Mouse (Mus musculus): ENCODE measurements around the gene Xpo4.
"Not testable (repeated sequence)": the region's sequence is repeated elsewhere in the genome, so short reads cannot be mapped to it uniquely, and the experiment has no call there.

Gene Xpo4

GRCm38 (mm10) chr14:57664822-57665627 is at the start of gene Xpo4:
Gene Xpo4 (minus strand): TSS chr14:57665430.
- DNase-seq (ENCODE audit: low spot score in 2 of 2): peak; percentile 84 to 86

GRCm38 (mm10) chr14:57712884-57713283 is 47.7 kb upstream of the Xpo4 start:
- no peak for DNase-seq (ENCODE audit: low spot score in 2 of 2)

- no peak for DNase-seq (ENCODE audit: low spot score in 2 of 2)
Measured at GRCm38 (mm10) chr14:57711059-57711458, 45.8 kb upstream of the Xpo4 start.

- no peak for DNase-seq (ENCODE audit: low spot score in 2 of 2)
Measured at GRCm38 (mm10) chr14:57709171-57709570, 43.9 kb upstream of the Xpo4 start.

- DNase-seq (ENCODE audit: low spot score in 2 of 2): no peak
Measured at GRCm38 (mm10) chr14:57708580-57708979, 43.4 kb upstream of the Xpo4 start.

GRCm38 (mm10) chr14:57707100-57707893 is 42.1 kb upstream of the Xpo4 start:
- no peak for DNase-seq (ENCODE audit: low spot score in 2 of 2)

GRCm38 (mm10) chr14:57706760-57707099 is 41.5 kb upstream of the Xpo4 start:
- peak; percentile 48 to 63 for DNase-seq (ENCODE audit: low spot score in 2 of 2)

GRCm38 (mm10) chr14:57705759-57706158 is 40.5 kb upstream of the Xpo4 start:
- no peak for DNase-seq (ENCODE audit: low spot score in 2 of 2)

- DNase-seq (ENCODE audit: low spot score in 2 of 2): no peak
Measured at GRCm38 (mm10) chr14:57705075-57705474, 39.8 kb upstream of the Xpo4 start.

- DNase-seq (ENCODE audit: low spot score in 2 of 2): no peak
Measured at GRCm38 (mm10) chr14:57701915-57702477, 36.8 kb upstream of the Xpo4 start.

- no peak for DNase-seq (ENCODE audit: low spot score in 2 of 2)
Measured at GRCm38 (mm10) chr14:57699461-57699970, 34.3 kb upstream of the Xpo4 start.

- DNase-seq (ENCODE audit: low spot score in 2 of 2): no peak
Measured at GRCm38 (mm10) chr14:57699016-57699415, 33.8 kb upstream of the Xpo4 start.

- no peak for DNase-seq (ENCODE audit: low spot score in 2 of 2)
Measured at GRCm38 (mm10) chr14:57696066-57696465, 30.8 kb upstream of the Xpo4 start.

GRCm38 (mm10) chr14:57695550-57695949 is 30.3 kb upstream of the Xpo4 start:
- no peak for DNase-seq (ENCODE audit: low spot score in 2 of 2)

- DNase-seq (ENCODE audit: low spot score in 2 of 2): no peak
Measured at GRCm38 (mm10) chr14:57694246-57694645, 29.0 kb upstream of the Xpo4 start.

- no peak for DNase-seq (ENCODE audit: low spot score in 2 of 2)
Measured at GRCm38 (mm10) chr14:57692517-57693130, 27.4 kb upstream of the Xpo4 start.

GRCm38 (mm10) chr14:57691316-57691715 is 26.1 kb upstream of the Xpo4 start:
- DNase-seq (ENCODE audit: low spot score in 2 of 2): no peak

GRCm38 (mm10) chr14:57690681-57691080 is 25.5 kb upstream of the Xpo4 start:
- DNase-seq (ENCODE audit: low spot score in 2 of 2): no peak

- DNase-seq (ENCODE audit: low spot score in 2 of 2): not testable (repeated sequence)
Measured at GRCm38 (mm10) chr14:57688066-57688465, 22.8 kb upstream of the Xpo4 start.

GRCm38 (mm10) chr14:57687441-57687840 is 22.2 kb upstream of the Xpo4 start:
- DNase-seq (ENCODE audit: low spot score in 2 of 2): no peak

GRCm38 (mm10) chr14:57686647-57687046 is 21.4 kb upstream of the Xpo4 start:
- DNase-seq (ENCODE audit: low spot score in 2 of 2): no peak

GRCm38 (mm10) chr14:57684579-57684978 is 19.3 kb upstream of the Xpo4 start:
- peak; percentile 25 to 51 for DNase-seq (ENCODE audit: low spot score in 2 of 2)

Data from frontal cortex, postnatal 36 days (tissue).